Mouse (Mus musculus) kidney, adult 11 months (tissue): ENCODE measurements around the gene Dusp5.

Experiments used
- DNase-seq: peaks from one replicate; pipeline ENCODE4 v3.0.0; 2022

Gene Dusp5

GRCm38 (mm10) chr19:53519549-53519948 lies 9.4 kb upstream of the Dusp5 start:
- DNase-seq, result no peak

GRCm38 (mm10) chr19:53519981-53520380 lies 8.9 kb upstream of the Dusp5 start:
- DNase-seq, result no peak

- no peak for DNase-seq
Observed at GRCm38 (mm10) chr19:53521137-53521795, 7.6 kb upstream of the Dusp5 start.

- DNase-seq, result no peak
Observed at GRCm38 (mm10) chr19:53527480-53527879, 1.4 kb upstream of the Dusp5 start.

- no peak for DNase-seq
Observed at GRCm38 (mm10) chr19:53528131-53528621, 733 bp upstream of the Dusp5 start.

- DNase-seq, result no peak
Observed at GRCm38 (mm10) chr19:53529455-53529704, 471 bp downstream of the Dusp5 start.

GRCm38 (mm10) chr19:53529705-53530562 lies 1.0 kb downstream of the Dusp5 start:
- peak; percentile 37 for DNase-seq

GRCm38 (mm10) chr19:53531416-53531815 lies 2.5 kb downstream of the Dusp5 start:
- no peak for DNase-seq

- DNase-seq, result no peak
Observed at GRCm38 (mm10) chr19:53532021-53532420, 3.1 kb downstream of the Dusp5 start.

- DNase-seq, result no peak
Observed at GRCm38 (mm10) chr19:53532676-53533075, 3.8 kb downstream of the Dusp5 start.

GRCm38 (mm10) chr19:53533236-53533635 lies 4.3 kb downstream of the Dusp5 start:
- DNase-seq, result no peak

GRCm38 (mm10) chr19:53533810-53534601 lies 5.1 kb downstream of the Dusp5 start:
- no peak for DNase-seq

GRCm38 (mm10) chr19:53534757-53535410 lies 6.0 kb downstream of the Dusp5 start:
- DNase-seq, result no peak

- DNase-seq, result no peak
Observed at GRCm38 (mm10) chr19:53535421-53535820, 6.5 kb downstream of the Dusp5 start.

GRCm38 (mm10) chr19:53536251-53536650 lies 7.3 kb downstream of the Dusp5 start:
- no peak for DNase-seq

- DNase-seq, result no peak
Observed at GRCm38 (mm10) chr19:53536731-53537666, 8.1 kb downstream of the Dusp5 start.

- no peak for DNase-seq
Observed at GRCm38 (mm10) chr19:53538024-53538423, 9.1 kb downstream of the Dusp5 start.

GRCm38 (mm10) chr19:53538796-53539195 lies 9.9 kb downstream of the Dusp5 start:
- DNase-seq, result peak; percentile 21

GRCm38 (mm10) chr19:53539296-53539695 lies 10.4 kb downstream of the Dusp5 start:
- DNase-seq, result no peak

GRCm38 (mm10) chr19:53543602-53544001 lies 14.7 kb downstream of the Dusp5 start:
- no peak for DNase-seq

- no peak for DNase-seq
Observed at GRCm38 (mm10) chr19:53544923-53545561, 16.1 kb downstream of the Dusp5 start.
